10 mouse cellular contexts compared by ENCODE assay signal in the genomic region with DNA sequence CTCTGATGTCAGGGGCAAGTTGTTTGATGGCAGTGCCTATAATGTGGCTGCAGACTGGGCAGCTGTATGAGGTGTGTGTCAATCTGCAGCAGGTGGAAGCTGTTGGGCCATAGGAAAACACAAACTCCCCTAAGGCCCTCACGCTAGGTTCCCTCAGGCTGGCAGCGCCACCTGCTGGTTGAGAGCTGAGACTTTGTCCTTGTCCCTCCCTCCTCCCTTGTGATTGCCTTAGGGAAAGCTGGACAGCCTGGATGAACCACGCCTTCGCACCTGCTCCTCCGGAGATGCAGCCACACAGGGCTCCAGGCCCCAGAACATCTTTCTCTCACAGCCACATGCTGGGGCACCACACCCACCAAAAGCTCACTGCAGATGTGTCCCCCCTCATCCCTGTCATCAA. TPM values are rescaled to one million over a fixed set of nuclear protein-coding genes. Genes with fewer than 3 reads are reported as not detected.
DNase-seq lines count a peak whose midpoint lies in the region; ATAC-seq and TF ChIP-seq lines count a peak whose summit lies in the region.
"Had no signal": no experiment of that assay in that cellular context is flagged by ENCODE, and none has a peak within 500 bp of the region (broad histone marks: within the 10 kb centered on the region; RNA-seq: fewer than 3 reads in every experiment).

No protein-coding gene starts in this region.

- H3K4me1 ChIP-seq in heart, adult 2 months (ENCODE audit: control insufficient read depth, insufficient read depth, low read length): no peaks in the 10 kb centered on the region
- H3K4me1 ChIP-seq in heart, embryonic 12.5 days (replicated peaks): peaks cover 33% of the 10 kb centered on the region
- peaks cover 16% of the 10 kb centered on the region for H3K4me1 ChIP-seq in midbrain, embryonic 14.5 days (ENCODE audit: control insufficient read depth, insufficient read depth, low read length)
- peaks cover 11% of the 10 kb centered on the region; the same call in 1 of the 2 replicates for H3K4me1 ChIP-seq in stomach, embryonic 16.5 days (ENCODE audit: control insufficient read depth, insufficient read depth, low read length)

- H3K36me3 ChIP-seq in heart, adult 2 months (ENCODE audit: control insufficient read depth, insufficient read depth, low read length): no peaks in the 10 kb centered on the region
- no peaks in the 10 kb centered on the region for H3K36me3 ChIP-seq in heart, embryonic 12.5 days
- no peaks in the 10 kb centered on the region for H3K36me3 ChIP-seq in midbrain, embryonic 14.5 days (ENCODE audit: control insufficient read depth, insufficient read depth, low read length)
- no peaks in the 10 kb centered on the region for H3K36me3 ChIP-seq in stomach, embryonic 16.5 days (ENCODE audit: control insufficient read depth, insufficient read depth, low read length)
- H3K36me3 ChIP-seq: limb, embryonic 15.5 days had no signal

- intact Hi-C loops in heart, adult 2 months (cut with DNase I): no loop called here
- intact Hi-C loops in heart, postnatal 36 days (cut with DNase I): no loop called here
- intact Hi-C loops in left cerebral cortex, adult 2 months (cut with DNase I): no loop called here

- no peak overlapping the region for H3K9ac ChIP-seq in heart, adult 2 months (ENCODE audit: low read depth, low read length)
- no peak overlapping the region for H3K9ac ChIP-seq in heart, embryonic 12.5 days
- no peak overlapping the region for H3K9ac ChIP-seq in midbrain, embryonic 14.5 days (replicated peaks; ENCODE audit: low read length)
- H3K9ac ChIP-seq in stomach, embryonic 16.5 days (ENCODE audit: low read length): no peak overlapping the region
- H3K9ac ChIP-seq: limb, embryonic 15.5 days had no signal

- no peak overlapping the region for H3K27ac ChIP-seq in heart, adult 2 months
- no peak overlapping the region for H3K27ac ChIP-seq in heart, embryonic 12.5 days (ENCODE audit: poor library complexity, severe bottlenecking)
- H3K27ac ChIP-seq in left cerebral cortex, adult 2 months: no peak overlapping the region
- H3K27ac ChIP-seq in midbrain, embryonic 14.5 days (replicated peaks; ENCODE audit: low read depth, low read length): no peak overlapping the region
- H3K27ac ChIP-seq in stomach, embryonic 16.5 days (ENCODE audit: low read length): no peak overlapping the region
- H3K27ac ChIP-seq: limb, embryonic 15.5 days had no signal

- no peak for TF ChIP-seq POLR2A in heart, adult 2 months (IDR thresholded peaks at IDR 0.05; ENCODE audit: insufficient read depth, low read depth, low read length)

- H3K4me3 ChIP-seq in heart, adult 2 months: no peak overlapping the region
- H3K4me3 ChIP-seq in heart, embryonic 12.5 days: no peak overlapping the region
- H3K4me3 ChIP-seq in left cerebral cortex, adult 2 months: no peak overlapping the region
- no peak overlapping the region for H3K4me3 ChIP-seq in midbrain, embryonic 14.5 days (replicated peaks; ENCODE audit: low read depth, low read length)
- no peak overlapping the region for H3K4me3 ChIP-seq in stomach, embryonic 16.5 days (replicated peaks; ENCODE audit: low read length)
- H3K4me3 ChIP-seq: limb, embryonic 15.5 days had no signal

- no peak overlapping the region for H3K4me2 ChIP-seq in heart, embryonic 12.5 days
- H3K4me2 ChIP-seq in midbrain, embryonic 14.5 days (ENCODE audit: low read length): no peak overlapping the region
- no peak overlapping the region for H3K4me2 ChIP-seq in stomach, embryonic 16.5 days (ENCODE audit: low read depth, low read length)
- H3K4me2 ChIP-seq: limb, embryonic 15.5 days had no signal

- no peaks in the 10 kb centered on the region for H3K79me2 ChIP-seq in heart, adult 2 months (replicated peaks; ENCODE audit: control insufficient read depth, insufficient read depth, low read length)

- WGBS in heart, adult 2 months: 7% methylated on average over 5 of the region's 5 CpGs
- WGBS in heart, embryonic 12.5 days: 6% methylated on average over 5 of the region's 5 CpGs
- 4% methylated on average over 5 of the region's 5 CpGs for WGBS in midbrain, embryonic 14.5 days
- 2% methylated on average over 5 of the region's 5 CpGs for WGBS in stomach, embryonic 16.5 days

- TF ChIP-seq EP300 in heart, adult 2 months (IDR thresholded peaks at IDR 0.05; ENCODE audit: insufficient read depth, low read depth, low read length): no peak

- peak; percentile 82 for TF ChIP-seq CTCF in heart, adult 2 months (IDR thresholded peaks at IDR 0.05)
- TF ChIP-seq CTCF in left cerebral cortex, adult 2 months (IDR thresholded peaks at IDR 0.05): peak; percentile 83

- H3K9me3 ChIP-seq in heart, embryonic 12.5 days (replicated peaks): no peaks in the 10 kb centered on the region
- no peaks in the 10 kb centered on the region for H3K9me3 ChIP-seq in midbrain, embryonic 14.5 days (ENCODE audit: control insufficient read depth, low read length)
- H3K9me3 ChIP-seq in stomach, embryonic 16.5 days (replicated peaks; ENCODE audit: control insufficient read depth, low read length): no peaks in the 10 kb centered on the region
- H3K9me3 ChIP-seq: limb, embryonic 15.5 days had no signal

- DNase-seq in heart, adult 2 months: peak; percentile 32 to 67
- DNase-seq in adrenal gland, postnatal 10 days: peak; percentile 84
- peak; percentile 92 for DNase-seq in embryo, embryonic 11 days
- peak; percentile 37 to 68 for DNase-seq in heart, postnatal 36 days
- peak; percentile 64 to 84 for DNase-seq in left cerebral cortex, adult 2 months (ENCODE audit: extremely low spot score in 1 of 2, low spot score in 2 of 2)
- peak; percentile 93 for DNase-seq in midbrain, embryonic 14.5 days

- peaks cover 5% of the 10 kb centered on the region for H3K27me3 ChIP-seq in heart, adult 2 months (ENCODE audit: control insufficient read depth, insufficient read depth, low read length)
- H3K27me3 ChIP-seq in heart, embryonic 12.5 days (replicated peaks): peaks cover 54% of the 10 kb centered on the region
- 0 out of 2 replicates have a peak, but pooled peaks cover 8% of the 10 kb centered on the region for H3K27me3 ChIP-seq in midbrain, embryonic 14.5 days (ENCODE audit: control insufficient read depth, insufficient read depth, low read length)
- peaks cover 21% of the 10 kb centered on the region for H3K27me3 ChIP-seq in stomach, embryonic 16.5 days (ENCODE audit: control insufficient read depth, insufficient read depth, low read length)

- no peak for ATAC-seq in heart, embryonic 12.5 days (ENCODE audit: insufficient number of reproducible peaks, low FRiP score)
- ATAC-seq in midbrain, embryonic 14.5 days (ENCODE audit: low FRiP score, low TSS enrichment): no peak
- ATAC-seq in stomach, embryonic 16.5 days (ENCODE audit: insufficient read depth, low FRiP score): peak; percentile 27; the same call in 1 of the 2 replicates
- ATAC-seq: Patski had no signal

RNA-seq across cellular contexts. Expression of a gene that starts 3.5 kb away (rescaled TPM):
- total RNA-seq in heart, adult 2 months (2021): under 1 TPM; 0.39 to 0.44 TPM
- 0.43 and 0.85 TPM in 2 replicates for polyA plus RNA-seq in heart, adult 2 months (2012; rRNA removed)
- polyA plus RNA-seq in heart, embryonic 12.5 days (2016; fragmentation: Nextera tagmentation; extraction: Ambion mirVana): 3.8 and 4.9 TPM in 2 replicates
- 1 to 10 TPM; 3.5 to 6.0 TPM for total RNA-seq in adrenal gland, postnatal 10 days (2021)
- under 1 TPM; 0.35 to 0.36 TPM for total RNA-seq in heart, postnatal 36 days (2021)
- total RNA-seq in left cerebral cortex, adult 2 months (2021): 100 to 1,000 TPM; 489 to 520 TPM
- 361 and 403 TPM in 2 replicates for polyA plus RNA-seq in midbrain, embryonic 14.5 days (2014; fragmentation: Nextera tagmentation; extraction: Ambion mirVana)
- 6.1 and 6.8 TPM in 2 replicates for polyA plus RNA-seq in stomach, embryonic 16.5 days (2015; fragmentation: Nextera tagmentation; extraction: Ambion mirVana)

RNA-seq across cellular contexts. Expression of a gene that starts 19.0 kb away (rescaled TPM):
- not detected for total RNA-seq in heart, adult 2 months (2021)
- polyA plus RNA-seq in heart, adult 2 months (2012; rRNA removed): 0.08 TPM in 1 of 2 replicates, not detected in the other
- not detected in 2 replicates for polyA plus RNA-seq in heart, embryonic 12.5 days (2016; fragmentation: Nextera tagmentation; extraction: Ambion mirVana)
- total RNA-seq in adrenal gland, postnatal 10 days (2021): under 1 TPM; 0.27 to 1.00 TPM
- total RNA-seq in heart, postnatal 36 days (2021): not detected
- total RNA-seq in left cerebral cortex, adult 2 months (2021): 100 to 1,000 TPM in 1 of 2 experiments, 10 to 100 TPM in 1; 96.5 to 102 TPM
- polyA plus RNA-seq in midbrain, embryonic 14.5 days (2014; fragmentation: Nextera tagmentation; extraction: Ambion mirVana): 12.2 and 47.6 TPM in 2 replicates
- not detected in 2 replicates for polyA plus RNA-seq in stomach, embryonic 16.5 days (2015; fragmentation: Nextera tagmentation; extraction: Ambion mirVana)
- polyA plus RNA-seq: limb, embryonic 15.5 days; Patski had no signal

RNA-seq across cellular contexts. Expression of a gene that starts 26.7 kb away (rescaled TPM):
- under 1 TPM; 0.39 to 0.42 TPM for total RNA-seq in heart, adult 2 months (2021)
- 0.76 and 1.7 TPM in 2 replicates for polyA plus RNA-seq in heart, adult 2 months (2012; rRNA removed)
- polyA plus RNA-seq in heart, embryonic 12.5 days (2016; fragmentation: Nextera tagmentation; extraction: Ambion mirVana): 57.9 and 67.0 TPM in 2 replicates
- 10 to 100 TPM; 11.7 to 12.0 TPM for total RNA-seq in adrenal gland, postnatal 10 days (2021)
- under 1 TPM; 0.42 to 0.51 TPM for total RNA-seq in heart, postnatal 36 days (2021)
- total RNA-seq in left cerebral cortex, adult 2 months (2021): 1 to 10 TPM; 3.1 to 4.8 TPM
- 13.9 and 23.2 TPM in 2 replicates for polyA plus RNA-seq in midbrain, embryonic 14.5 days (2014; fragmentation: Nextera tagmentation; extraction: Ambion mirVana)
- 44.4 and 51.6 TPM in 2 replicates for polyA plus RNA-seq in stomach, embryonic 16.5 days (2015; fragmentation: Nextera tagmentation; extraction: Ambion mirVana)

RNA-seq across cellular contexts. Expression of a gene that starts 27.6 kb away (rescaled TPM):
- total RNA-seq in heart, adult 2 months (2021): not detected
- not detected in 2 replicates for polyA plus RNA-seq in heart, adult 2 months (2012; rRNA removed)
- 0.35 and 0.66 TPM in 2 replicates for polyA plus RNA-seq in heart, embryonic 12.5 days (2016; fragmentation: Nextera tagmentation; extraction: Ambion mirVana)
- under 1 TPM in 1 of 2 experiments, not detected in 1; 0.48 TPM for total RNA-seq in adrenal gland, postnatal 10 days (2021)
- total RNA-seq in heart, postnatal 36 days (2021): not detected
- total RNA-seq in left cerebral cortex, adult 2 months (2021): not detected
- not detected in 2 replicates for polyA plus RNA-seq in midbrain, embryonic 14.5 days (2014; fragmentation: Nextera tagmentation; extraction: Ambion mirVana)
- polyA plus RNA-seq in stomach, embryonic 16.5 days (2015; fragmentation: Nextera tagmentation; extraction: Ambion mirVana): 0.09 and 0.26 TPM in 2 replicates
- polyA plus RNA-seq: Patski had no signal

RNA-seq across cellular contexts. Expression of a gene that starts 47.0 kb away (rescaled TPM):
- total RNA-seq in heart, adult 2 months (2021): under 1 TPM; 0.16 to 0.18 TPM
- polyA plus RNA-seq in heart, adult 2 months (2012; rRNA removed): 0.44 and 0.86 TPM in 2 replicates
- 0.09 TPM in 1 of 2 replicates, not detected in the other for polyA plus RNA-seq in heart, embryonic 12.5 days (2016; fragmentation: Nextera tagmentation; extraction: Ambion mirVana)
- total RNA-seq in adrenal gland, postnatal 10 days (2021): 1 to 10 TPM; 2.1 to 2.7 TPM
- total RNA-seq in heart, postnatal 36 days (2021): under 1 TPM; 0.28 to 0.30 TPM
- under 1 TPM; 0.29 to 0.47 TPM for total RNA-seq in left cerebral cortex, adult 2 months (2021)
- polyA plus RNA-seq in midbrain, embryonic 14.5 days (2014; fragmentation: Nextera tagmentation; extraction: Ambion mirVana): 0.19 TPM in 1 of 2 replicates, not detected in the other
- 0.10 TPM in 1 of 2 replicates, not detected in the other for polyA plus RNA-seq in stomach, embryonic 16.5 days (2015; fragmentation: Nextera tagmentation; extraction: Ambion mirVana)

Comparison
In these comparisons a context has a peak if more than half of its experiments do, and no peak if none do; other contexts are left out.
1. RNA of a gene that starts 3.5 kb away (total RNA-seq): 489 to 520 TPM in left cerebral cortex, adult 2 months; 3.5 to 6.0 TPM in adrenal gland, postnatal 10 days, 0.39 to 0.44 TPM in heart, adult 2 months and 0.35 to 0.36 TPM in heart, postnatal 36 days; every median in the first group is over 10 times any median in the second.
2. RNA of a gene that starts 19.0 kb away (total RNA-seq): 96.5 to 102 TPM in left cerebral cortex, adult 2 months; 0.27 to 1.00 TPM in adrenal gland, postnatal 10 days, not detected in heart, postnatal 36 days and not detected in heart, adult 2 months; every median in the first group is over 10 times any median in the second.
3. Peak in every context shown above with its lines, with median percentiles within 50 percentile points of each other: DNase-seq.